Mouse (Mus musculus) kidney, postnatal 36 days (tissue): Measurements from ENCODE around the gene Arrdc2.
"Not testable (repeated sequence)": the region's sequence is repeated elsewhere in the genome, so short reads cannot be mapped to it uniquely, and the experiment has no call there.

Experiments
- DNase-seq, 2 experiments: peaks; one replicate each; pipeline ENCODE4 v3.0.0; 2021 to 2022; ENCODE audit warnings: mixed read lengths in 2 of 2

Arrdc2 gene

GRCm38 (mm10) chr8:70838654-70839407 is 689 bp downstream of the Arrdc2 start:
- DNase-seq = peak in 1 of 2 experiments; percentile 40

- DNase-seq = no peak
These were observed 2.9 kb downstream of the Arrdc2 start for GRCm38 (mm10) chr8:70836666-70837065.

- no peak for DNase-seq
These were observed 5.4 kb downstream of the Arrdc2 start for GRCm38 (mm10) chr8:70834071-70834470.

GRCm38 (mm10) chr8:70833520-70833919 is 6.0 kb downstream of the Arrdc2 start:
- peak; percentile 78 to 86 for DNase-seq

GRCm38 (mm10) chr8:70833018-70833482 is 6.5 kb downstream of the Arrdc2 start:
- peak; percentile 53 to 69 for DNase-seq

GRCm38 (mm10) chr8:70832371-70832770 is 7.1 kb downstream of the Arrdc2 start:
- peak; percentile 27 to 37 for DNase-seq

GRCm38 (mm10) chr8:70831517-70831916 is 8.0 kb downstream of the Arrdc2 start:
- no peak for DNase-seq

GRCm38 (mm10) chr8:70827796-70828195 is 11.7 kb downstream of the Arrdc2 start:
- no peak for DNase-seq

- no peak for DNase-seq
These were observed 12.5 kb downstream of the Arrdc2 start for GRCm38 (mm10) chr8:70827010-70827409.

GRCm38 (mm10) chr8:70825816-70826215 is 13.7 kb downstream of the Arrdc2 start:
- no peak for DNase-seq

GRCm38 (mm10) chr8:70823802-70824201 is 15.7 kb downstream of the Arrdc2 start:
- no peak for DNase-seq

- not testable (repeated sequence) for DNase-seq
These were observed 16.9 kb downstream of the Arrdc2 start for GRCm38 (mm10) chr8:70822594-70822993.

- no peak for DNase-seq
These were observed 17.5 kb downstream of the Arrdc2 start for GRCm38 (mm10) chr8:70821992-70822391.

GRCm38 (mm10) chr8:70821399-70821962 is 18.0 kb downstream of the Arrdc2 start:
- DNase-seq = peak; percentile 71 to 87

- peak; percentile 84 to 85 for DNase-seq
These were observed 19.2 kb downstream of the Arrdc2 start for GRCm38 (mm10) chr8:70820101-70820935.

GRCm38 (mm10) chr8:70816679-70817078 is 22.8 kb downstream of the Arrdc2 start:
- DNase-seq = peak; percentile 61 to 85

GRCm38 (mm10) chr8:70812885-70813284 is 26.6 kb downstream of the Arrdc2 start:
- no peak for DNase-seq

GRCm38 (mm10) chr8:70812055-70812454 is 27.5 kb downstream of the Arrdc2 start:
- no peak for DNase-seq

- DNase-seq = no peak
These were observed 28.4 kb downstream of the Arrdc2 start for GRCm38 (mm10) chr8:70810962-70811680.

- DNase-seq = no peak
These were observed 30.4 kb downstream of the Arrdc2 start for GRCm38 (mm10) chr8:70808955-70809701.

GRCm38 (mm10) chr8:70808239-70808638 is 31.3 kb downstream of the Arrdc2 start, which contains the start of gene Il12rb1:
Gene Il12rb1 (plus strand): TSS chr8:70808449.
- DNase-seq = no peak

GRCm38 (mm10) chr8:70807304-70807703 is 32.2 kb downstream of the Arrdc2 start:
- DNase-seq = no peak
